Mouse (Mus musculus): ENCODE data around the gene Dgcr2. TPM values are rescaled to one million over a fixed set of nuclear protein-coding genes. Genes with fewer than 3 reads are reported as not detected.

Dgcr2 gene
- total and polyA plus RNA-seq, 3 experiments: 20.5 to 27.8 (median 25.5) TPM

DNA sequence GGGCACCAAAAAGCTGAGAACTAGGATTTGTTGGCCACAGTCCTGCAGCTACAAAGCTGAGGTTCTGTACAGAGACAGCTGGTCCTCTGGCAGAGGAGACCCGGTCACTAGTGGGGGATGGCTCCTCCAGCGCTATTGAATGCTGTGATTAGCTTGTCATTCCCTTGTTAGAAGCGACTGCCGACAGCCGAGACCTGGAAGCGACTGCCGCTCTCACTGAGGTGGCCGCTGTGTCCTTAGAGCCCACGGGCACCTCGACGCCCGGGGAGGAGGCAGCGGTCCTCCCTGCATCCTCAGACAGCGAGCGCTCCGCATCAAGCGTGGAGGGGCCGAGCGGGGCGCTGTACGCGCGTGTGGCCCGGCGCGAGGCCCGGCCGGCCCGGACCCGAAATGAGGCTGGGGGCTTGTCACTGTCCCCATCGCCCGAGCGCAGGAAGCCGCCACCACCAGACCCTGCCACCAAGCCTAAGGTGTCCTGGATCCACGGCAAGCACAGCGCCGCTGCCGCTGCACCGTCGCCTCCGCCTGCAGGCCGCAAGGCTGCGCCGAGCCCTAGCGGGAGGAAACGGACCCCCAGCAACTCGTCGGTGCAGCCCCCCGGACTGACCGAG is 91.7 kb downstream of the Dgcr2 start:
- H3K4me1 ChIP-seq (ENCODE audit: insufficient read depth, low read depth, low read length): peaks cover 8% of the 10 kb centered on the region
- no peak overlapping the region for H3K4me3 ChIP-seq (ENCODE audit: low read depth, low read length)
- DNase-seq (ENCODE audit: low spot score) (no peak), ATAC-seq (ENCODE audit: extremely low read depth, insufficient number of reproducible peaks, low FRiP score, poor library complexity, severe bottlenecking) (no peak)
- no peaks in the 10 kb centered on the region for H3K36me3 ChIP-seq (replicated peaks)
- peaks cover 79% of the 10 kb centered on the region for H3K27me3 ChIP-seq (ENCODE audit: insufficient read depth, low read length)
- TF ChIP-seq GATA1 (IDR thresholded peaks at IDR 0.05; ENCODE audit: borderline replicate concordance, low read length) (no peak), GATA2 (IDR thresholded peaks at IDR 0.05; ENCODE audit: borderline replicate concordance, low read depth, low read length) (no peak), TAL1 (conservative IDR thresholded peaks at IDR 0.05; ENCODE audit: low read depth, low read length) (no peak), CTCF (IDR thresholded peaks at IDR 0.05; ENCODE audit: low read depth, low read length) (no peak)
- H3K9me3 ChIP-seq (replicated peaks): peaks cover 13% of the 10 kb centered on the region

DNA sequence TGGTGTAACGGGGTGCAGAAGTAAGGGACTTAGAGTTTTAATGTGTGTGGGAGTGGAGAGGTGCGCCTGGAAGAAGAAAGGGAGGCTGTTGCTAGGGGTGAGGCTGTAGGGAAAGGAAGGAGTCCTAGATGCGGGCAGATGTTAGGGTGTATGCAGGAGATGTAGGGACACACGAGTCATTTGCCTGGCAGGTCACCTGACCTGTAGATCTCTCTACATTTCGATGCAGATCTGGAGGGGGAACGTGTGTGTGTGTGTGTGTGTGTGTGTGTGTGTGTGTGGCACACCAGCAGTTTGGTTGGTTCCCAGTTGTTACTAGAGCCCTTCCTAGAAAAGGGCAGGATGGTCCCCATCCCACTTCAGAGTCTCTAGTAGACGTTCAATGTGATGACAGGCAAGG is 93.4 kb downstream of the Dgcr2 start:
- ATAC-seq (ENCODE audit: extremely low read depth, insufficient number of reproducible peaks, low FRiP score, poor library complexity, severe bottlenecking) (no peak), DNase-seq (ENCODE audit: low spot score) (no peak)
- peaks cover 13% of the 10 kb centered on the region for H3K9me3 ChIP-seq (replicated peaks)
- H3K4me1 ChIP-seq (ENCODE audit: insufficient read depth, low read depth, low read length): peaks cover 8% of the 10 kb centered on the region
- no peak overlapping the region for H3K4me3 ChIP-seq (ENCODE audit: low read depth, low read length)
- H3K36me3 ChIP-seq (replicated peaks): no peaks in the 10 kb centered on the region
- H3K27me3 ChIP-seq (ENCODE audit: insufficient read depth, low read length): peaks cover 70% of the 10 kb centered on the region
- TF ChIP-seq CTCF (IDR thresholded peaks at IDR 0.05; ENCODE audit: low read depth, low read length): no peak
- no peak for TF ChIP-seq GATA1 (IDR thresholded peaks at IDR 0.05; ENCODE audit: borderline replicate concordance, low read length)
- TF ChIP-seq POLR2AphosphoS5 (IDR thresholded peaks at IDR 0.05; ENCODE audit: insufficient replicate concordance, low read depth, low read length): no peak
- TF ChIP-seq TAL1 (conservative IDR thresholded peaks at IDR 0.05; ENCODE audit: low read depth, low read length): no peak
- TF ChIP-seq GATA2 (IDR thresholded peaks at IDR 0.05; ENCODE audit: borderline replicate concordance, low read depth, low read length): no peak

DNA sequence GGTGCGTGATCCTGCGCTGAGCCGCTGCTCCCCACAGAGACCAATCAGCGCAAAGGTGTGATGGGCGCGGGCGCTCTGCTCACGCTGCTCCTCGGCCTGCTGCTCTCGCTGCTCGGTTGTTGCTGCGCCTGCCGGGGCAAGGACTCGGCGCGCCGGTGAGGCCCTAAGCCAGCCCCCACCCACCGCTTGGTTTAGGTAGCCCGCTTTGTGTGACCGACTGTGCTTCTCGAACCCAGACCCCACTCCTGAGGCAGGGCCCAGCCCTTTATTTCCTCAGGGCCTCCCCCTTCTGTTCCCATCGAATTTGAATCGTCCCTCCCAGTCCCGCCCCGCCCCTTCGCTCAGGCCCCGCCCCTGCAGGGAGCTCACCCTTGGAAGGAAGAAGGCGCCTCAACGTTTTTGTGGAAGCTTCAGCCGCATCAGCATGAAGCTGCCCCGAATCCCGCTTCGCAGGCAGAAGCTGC is 93.9 kb downstream of the Dgcr2 start:
- TF ChIP-seq CTCF (IDR thresholded peaks at IDR 0.05; ENCODE audit: low read depth, low read length) (no peak), POLR2AphosphoS5 (IDR thresholded peaks at IDR 0.05; ENCODE audit: insufficient replicate concordance, low read depth, low read length) (no peak), GATA2 (IDR thresholded peaks at IDR 0.05; ENCODE audit: borderline replicate concordance, low read depth, low read length) (no peak), GATA1 (IDR thresholded peaks at IDR 0.05; ENCODE audit: borderline replicate concordance, low read length) (no peak), TAL1 (conservative IDR thresholded peaks at IDR 0.05; ENCODE audit: low read depth, low read length) (no peak)
- Histone ChIP-seq H3K4me3 (ENCODE audit: low read depth, low read length) (peak overlapping the region; percentile 34; the same call in 1 of the 2 replicates), H3K36me3 (replicated peaks) (no peaks in the 10 kb centered on the region), H3K27me3 (ENCODE audit: insufficient read depth, low read length) (peaks cover 70% of the 10 kb centered on the region), H3K9me3 (replicated peaks) (peaks cover 13% of the 10 kb centered on the region), H3K4me1 (ENCODE audit: insufficient read depth, low read depth, low read length) (peaks cover 8% of the 10 kb centered on the region)
- DNase-seq (ENCODE audit: low spot score): no peak
- ATAC-seq (ENCODE audit: extremely low read depth, insufficient number of reproducible peaks, low FRiP score, poor library complexity, severe bottlenecking): no peak

DNA sequence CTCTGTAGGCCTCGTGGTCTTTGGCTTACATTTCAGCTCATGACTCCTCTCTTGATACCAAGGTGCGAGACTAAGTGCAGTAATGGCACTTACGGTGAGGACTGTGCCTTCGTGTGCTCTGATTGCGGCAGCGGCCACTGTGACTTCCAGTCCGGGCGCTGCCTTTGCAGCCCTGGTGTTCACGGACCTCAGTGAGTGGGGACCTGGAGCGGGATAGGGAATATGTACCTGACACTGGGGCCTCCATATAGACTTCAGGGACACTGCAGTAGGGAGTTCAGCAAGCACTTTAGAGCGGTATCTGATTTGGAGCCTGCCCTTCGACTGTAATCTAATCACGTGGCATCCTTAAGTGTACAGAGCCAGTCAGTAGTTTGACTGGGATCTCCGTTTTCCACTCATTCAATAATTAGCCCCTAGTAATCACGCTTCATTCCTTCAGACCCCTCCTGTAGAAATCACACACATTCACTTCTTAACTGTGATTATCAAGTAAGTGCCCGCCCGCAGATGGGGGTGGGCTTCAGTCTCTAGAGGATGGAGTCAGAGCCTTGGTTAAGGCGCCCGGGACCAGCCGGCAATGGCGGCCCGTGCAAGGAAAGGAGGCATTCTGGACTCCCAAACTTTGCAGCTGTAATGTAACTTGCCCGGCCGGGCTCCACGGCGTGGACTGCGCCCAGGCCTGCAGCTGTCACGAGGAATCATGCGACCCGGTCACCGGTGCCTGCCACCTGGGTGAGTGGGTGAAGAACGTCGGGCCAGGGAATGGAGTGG is 94.5 kb downstream of the Dgcr2 start:
- no peak for ATAC-seq (ENCODE audit: extremely low read depth, insufficient number of reproducible peaks, low FRiP score, poor library complexity, severe bottlenecking)
- TF ChIP-seq GATA2 (IDR thresholded peaks at IDR 0.05; ENCODE audit: borderline replicate concordance, low read depth, low read length) (no peak), GATA1 (IDR thresholded peaks at IDR 0.05; ENCODE audit: borderline replicate concordance, low read length) (no peak), CTCF (IDR thresholded peaks at IDR 0.05; ENCODE audit: low read depth, low read length) (no peak), TAL1 (conservative IDR thresholded peaks at IDR 0.05; ENCODE audit: low read depth, low read length) (no peak), POLR2AphosphoS5 (IDR thresholded peaks at IDR 0.05; ENCODE audit: insufficient replicate concordance, low read depth, low read length) (no peak)
- peaks cover 8% of the 10 kb centered on the region for H3K4me1 ChIP-seq (ENCODE audit: insufficient read depth, low read depth, low read length)
- no peak for DNase-seq (ENCODE audit: low spot score)
- H3K9me3 ChIP-seq (replicated peaks): peaks cover 13% of the 10 kb centered on the region
- H3K36me3 ChIP-seq (replicated peaks): no peaks in the 10 kb centered on the region
- H3K27me3 ChIP-seq (ENCODE audit: insufficient read depth, low read length): peaks cover 68% of the 10 kb centered on the region
- H3K4me3 ChIP-seq (ENCODE audit: low read depth, low read length): peak overlapping the region; percentile 34; the same call in 1 of the 2 replicates

DNA sequence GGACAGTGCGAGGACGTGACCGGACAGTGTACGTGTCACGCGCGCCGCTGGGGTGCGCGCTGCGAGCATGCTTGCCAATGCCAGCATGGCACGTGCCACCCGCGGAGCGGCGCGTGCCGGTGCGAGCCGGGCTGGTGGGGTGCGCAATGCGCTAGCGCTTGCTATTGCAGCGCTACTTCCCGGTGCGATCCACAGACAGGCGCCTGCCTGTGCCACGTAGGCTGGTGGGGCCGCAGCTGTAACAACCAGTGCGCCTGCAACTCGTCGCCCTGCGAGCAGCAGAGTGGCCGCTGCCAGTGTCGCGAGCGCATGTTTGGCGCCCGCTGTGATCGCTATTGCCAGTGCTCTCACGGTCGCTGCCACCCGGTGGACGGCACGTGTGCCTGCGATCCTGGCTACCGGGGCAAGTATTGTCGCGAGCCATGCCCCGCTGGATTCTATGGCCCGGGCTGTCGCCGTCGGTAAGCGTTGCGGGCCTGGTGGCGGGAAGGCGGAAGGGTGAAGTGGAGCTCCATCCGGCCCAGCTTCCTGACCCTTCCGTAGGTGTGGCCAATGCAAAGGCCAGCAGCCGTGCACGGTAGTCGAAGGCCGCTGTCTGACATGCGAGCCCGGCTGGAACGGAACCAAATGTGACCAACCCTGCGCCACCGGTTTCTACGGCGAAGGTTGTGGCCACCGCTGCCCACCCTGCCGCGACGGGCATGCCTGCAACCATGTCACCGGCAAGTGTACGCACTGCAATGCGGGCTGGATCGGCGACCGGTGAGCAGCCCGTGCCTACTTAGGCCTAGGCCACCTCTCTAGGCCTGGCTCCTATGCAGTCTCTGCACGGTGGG is 95.3 kb downstream of the Dgcr2 start:
- Histone ChIP-seq H3K4me1 (ENCODE audit: insufficient read depth, low read depth, low read length) (peaks cover 8% of the 10 kb centered on the region), H3K9me3 (replicated peaks) (peaks cover 13% of the 10 kb centered on the region), H3K27me3 (ENCODE audit: insufficient read depth, low read length) (peaks cover 64% of the 10 kb centered on the region), H3K36me3 (replicated peaks) (no peaks in the 10 kb centered on the region), H3K4me3 (ENCODE audit: low read depth, low read length) (no peak overlapping the region)
- DNase-seq (ENCODE audit: low spot score) (no peak), ATAC-seq (ENCODE audit: extremely low read depth, insufficient number of reproducible peaks, low FRiP score, poor library complexity, severe bottlenecking) (no peak)
- TF ChIP-seq CTCF (IDR thresholded peaks at IDR 0.05; ENCODE audit: low read depth, low read length) (no peak), GATA2 (IDR thresholded peaks at IDR 0.05; ENCODE audit: borderline replicate concordance, low read depth, low read length) (no peak), GATA1 (IDR thresholded peaks at IDR 0.05; ENCODE audit: borderline replicate concordance, low read length) (no peak), TAL1 (conservative IDR thresholded peaks at IDR 0.05; ENCODE audit: low read depth, low read length) (no peak)

DNA sequence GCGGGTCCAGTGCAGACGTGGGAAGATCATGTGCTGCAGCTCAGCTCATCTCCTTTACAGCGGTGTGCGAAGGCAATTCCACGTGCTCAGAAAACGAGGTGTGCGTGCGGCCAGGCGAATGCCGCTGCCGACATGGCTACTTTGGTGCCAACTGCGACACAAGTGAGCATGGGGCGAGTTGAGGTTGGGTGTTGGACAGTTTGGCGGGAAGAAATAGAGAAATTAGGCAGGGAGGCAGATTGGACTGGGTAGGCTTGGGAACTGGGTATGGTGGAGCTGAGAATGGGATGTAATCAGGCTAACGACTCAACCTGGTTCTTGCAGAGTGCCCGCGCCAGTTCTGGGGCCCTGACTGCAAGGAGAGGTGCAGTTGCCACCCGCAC is 95.9 kb downstream of the Dgcr2 start:
- Histone ChIP-seq H3K4me1 (ENCODE audit: insufficient read depth, low read depth, low read length) (peaks cover 8% of the 10 kb centered on the region), H3K9me3 (replicated peaks) (peaks cover 14% of the 10 kb centered on the region), H3K36me3 (replicated peaks) (no peaks in the 10 kb centered on the region), H3K4me3 (ENCODE audit: low read depth, low read length) (no peak overlapping the region), H3K27me3 (ENCODE audit: insufficient read depth, low read length) (peaks cover 61% of the 10 kb centered on the region)
- ATAC-seq (ENCODE audit: extremely low read depth, insufficient number of reproducible peaks, low FRiP score, poor library complexity, severe bottlenecking) (no peak), DNase-seq (ENCODE audit: low spot score) (no peak)
- no peak for TF ChIP-seq GATA2 (IDR thresholded peaks at IDR 0.05; ENCODE audit: borderline replicate concordance, low read depth, low read length)
- TF ChIP-seq CTCF (IDR thresholded peaks at IDR 0.05; ENCODE audit: low read depth, low read length): no peak
- TF ChIP-seq GATA1 (IDR thresholded peaks at IDR 0.05; ENCODE audit: borderline replicate concordance, low read length): no peak
- TF ChIP-seq TAL1 (conservative IDR thresholded peaks at IDR 0.05; ENCODE audit: low read depth, low read length): no peak
- no peak for TF ChIP-seq POLR2AphosphoS5 (IDR thresholded peaks at IDR 0.05; ENCODE audit: insufficient replicate concordance, low read depth, low read length)

All from G1E (cell line).